Mouse (Mus musculus) embryonic fibroblast, embryonic 13.5 days (primary cell): Measurements from ENCODE around the gene Olfr524. TPM values are rescaled to one million over a fixed set of nuclear protein-coding genes. Genes with fewer than 3 reads are reported as not detected.

Experiments
- H3K27ac ChIP-seq: 2 replicates; pipeline ENCODE4 v1.5.1; 2012; ENCODE audit warnings: low read length, control low read depth, inconsistent platforms; ENCODE audit not compliant: insufficient read depth
- H3K4me1 ChIP-seq: 2 replicates; pipeline ENCODE4 v1.6.1; 2011; ENCODE audit warnings: low read length; ENCODE audit not compliant: control insufficient read depth, insufficient read depth
- H3K4me3 ChIP-seq: 2 replicates; pipeline ENCODE4 v1.5.1; 2011; ENCODE audit warnings: mild to moderate bottlenecking, control low read depth, low read length; ENCODE audit not compliant: insufficient read depth
- CTCF ChIP-seq: IDR thresholded peaks from 2 replicates; pipeline ENCODE4 v1.5.1; 2011; ENCODE audit warnings: mild to moderate bottlenecking, control low read depth, low read length, moderate library complexity, borderline replicate concordance; ENCODE audit not compliant: insufficient read depth
- POLR2A ChIP-seq: IDR thresholded peaks from 2 replicates; pipeline ENCODE4 v1.6.1; 2011; ENCODE audit warnings: low read depth, mild to moderate bottlenecking, control low read depth, low read length, moderate library complexity
- polyA plus RNA-seq: library from polyadenylated mRNA; stranded (reverse); fragments of >200 nt; gene quantifications from 2 replicates; pipeline ENCODE4 v1.2.4, GENCODE M21; 2011; ENCODE audit warnings: low read depth; ENCODE audit not compliant: missing spikeins, insufficient read length

Gene Olfr524
- polyA plus RNA-seq, 1 experiment = not detected

GRCm38 (mm10) chr7:140208677-140209076, 2.9 kb upstream of the Olfr524 start:
- no peak for TF ChIP-seq POLR2A
- TF ChIP-seq CTCF = no peak
- Histone ChIP-seq H3K4me1 (no peaks in the 10 kb centered on the region), H3K27ac (no peak overlapping the region), H3K4me3 (no peak overlapping the region)

GRCm38 (mm10) chr7:140208153-140208552, 2.4 kb upstream of the Olfr524 start:
- Histone ChIP-seq H3K27ac (no peak overlapping the region), H3K4me3 (no peak overlapping the region), H3K4me1 (no peaks in the 10 kb centered on the region)
- no peak for TF ChIP-seq CTCF
- TF ChIP-seq POLR2A = no peak

GRCm38 (mm10) chr7:140206904-140207303, 1.1 kb upstream of the Olfr524 start:
- no peak for TF ChIP-seq CTCF
- no peak for TF ChIP-seq POLR2A
- no peak overlapping the region for H3K4me3 ChIP-seq

DNA sequence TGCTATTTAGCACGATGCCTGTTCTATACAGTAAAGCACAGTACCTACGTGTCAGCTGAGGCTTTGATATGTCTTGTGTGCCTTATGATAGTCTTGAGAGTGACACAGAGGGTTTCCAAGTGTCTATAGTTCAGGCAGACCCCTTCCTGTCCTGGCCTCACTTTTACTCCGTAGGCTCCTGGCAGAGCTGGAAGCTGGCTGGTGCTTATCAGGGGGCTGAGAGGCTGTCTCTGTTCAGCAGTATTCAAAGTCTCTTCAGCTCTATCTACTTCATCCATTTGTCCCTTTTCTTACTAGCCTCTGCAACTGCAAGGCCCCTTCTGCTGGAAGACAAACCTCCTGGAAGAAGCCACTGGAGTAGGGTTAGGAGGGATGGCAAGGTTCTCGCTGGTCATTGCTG, 4.7 kb downstream of the Olfr524 start:
- Histone ChIP-seq H3K4me1 (no peaks in the 10 kb centered on the region), H3K4me3 (no peak overlapping the region), H3K27ac (no peak overlapping the region)
- TF ChIP-seq POLR2A = no peak

More at GRCm38 (mm10) chr7:140206904-140207303, 1.1 kb upstream of the Olfr524 start:
- Histone ChIP-seq H3K4me1 (no peaks in the 10 kb centered on the region), H3K27ac (no peak overlapping the region)

DNA sequence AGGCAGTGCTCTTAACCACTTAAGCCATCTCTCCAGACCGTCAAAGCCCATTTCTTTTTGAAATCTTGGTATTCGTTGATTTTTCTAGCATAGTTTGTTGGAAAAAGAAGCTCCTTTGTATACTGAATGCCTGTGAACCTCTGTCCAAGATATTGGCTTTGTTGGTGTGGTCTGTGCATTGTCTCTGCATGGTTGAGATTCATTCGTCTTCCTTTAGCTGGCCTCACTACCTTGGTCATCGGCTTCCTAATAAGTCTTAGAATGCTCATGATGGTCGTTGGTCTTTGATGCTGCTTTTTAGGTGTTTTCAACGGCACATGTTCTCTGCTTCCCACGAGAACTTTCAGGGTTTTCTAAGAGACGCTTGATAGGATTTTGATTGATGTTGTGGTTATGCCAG, 9.8 kb downstream of the Olfr524 start:
- H3K27ac ChIP-seq = no peak overlapping the region
- no peak overlapping the region for H3K4me3 ChIP-seq
- no peak for TF ChIP-seq POLR2A
- TF ChIP-seq CTCF = no peak
- H3K4me1 ChIP-seq = no peaks in the 10 kb centered on the region

- Histone ChIP-seq H3K4me3 (no peak overlapping the region), H3K4me1 (no peaks in the 10 kb centered on the region), H3K27ac (no peak overlapping the region)
- no peak for TF ChIP-seq CTCF
- no peak for TF ChIP-seq POLR2A
Measured at GRCm38 (mm10) chr7:140194031-140194430, 11.7 kb downstream of the Olfr524 start.

DNA sequence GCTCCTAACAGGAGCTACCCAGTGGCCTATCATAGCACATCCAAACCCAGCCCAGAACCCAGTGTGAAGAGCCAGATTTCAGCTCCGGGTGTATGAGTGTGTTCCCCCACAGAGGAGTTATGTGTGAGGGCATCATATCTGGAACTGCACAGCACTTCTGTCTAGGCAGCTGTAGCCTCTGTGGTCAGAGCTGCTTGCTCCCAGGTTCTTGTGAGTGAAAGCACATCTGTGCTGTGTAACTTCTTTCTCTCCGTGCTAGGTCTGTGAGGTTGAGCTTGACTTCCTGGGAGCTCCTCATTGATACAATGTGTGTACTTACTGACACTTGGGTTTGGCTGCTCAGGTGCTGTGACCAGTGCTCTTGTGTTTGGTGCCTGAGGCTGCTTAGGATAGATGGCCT, 12.9 kb downstream of the Olfr524 start:
- Histone ChIP-seq H3K27ac (no peak overlapping the region), H3K4me1 (no peaks in the 10 kb centered on the region), H3K4me3 (no peak overlapping the region)
- no peak for TF ChIP-seq POLR2A
- no peak for TF ChIP-seq CTCF

- Histone ChIP-seq H3K27ac (no peak overlapping the region), H3K4me3 (no peak overlapping the region), H3K4me1 (no peaks in the 10 kb centered on the region)
- no peak for TF ChIP-seq POLR2A
- no peak for TF ChIP-seq CTCF
Measured at GRCm38 (mm10) chr7:140192445-140192844, 13.3 kb downstream of the Olfr524 start.

- H3K4me1 ChIP-seq = no peaks in the 10 kb centered on the region
- H3K27ac ChIP-seq = no peak overlapping the region
- no peak for TF ChIP-seq CTCF
- H3K4me3 ChIP-seq = no peak overlapping the region
Measured at GRCm38 (mm10) chr7:140190435-140190834, 15.3 kb downstream of the Olfr524 start.

DNA sequence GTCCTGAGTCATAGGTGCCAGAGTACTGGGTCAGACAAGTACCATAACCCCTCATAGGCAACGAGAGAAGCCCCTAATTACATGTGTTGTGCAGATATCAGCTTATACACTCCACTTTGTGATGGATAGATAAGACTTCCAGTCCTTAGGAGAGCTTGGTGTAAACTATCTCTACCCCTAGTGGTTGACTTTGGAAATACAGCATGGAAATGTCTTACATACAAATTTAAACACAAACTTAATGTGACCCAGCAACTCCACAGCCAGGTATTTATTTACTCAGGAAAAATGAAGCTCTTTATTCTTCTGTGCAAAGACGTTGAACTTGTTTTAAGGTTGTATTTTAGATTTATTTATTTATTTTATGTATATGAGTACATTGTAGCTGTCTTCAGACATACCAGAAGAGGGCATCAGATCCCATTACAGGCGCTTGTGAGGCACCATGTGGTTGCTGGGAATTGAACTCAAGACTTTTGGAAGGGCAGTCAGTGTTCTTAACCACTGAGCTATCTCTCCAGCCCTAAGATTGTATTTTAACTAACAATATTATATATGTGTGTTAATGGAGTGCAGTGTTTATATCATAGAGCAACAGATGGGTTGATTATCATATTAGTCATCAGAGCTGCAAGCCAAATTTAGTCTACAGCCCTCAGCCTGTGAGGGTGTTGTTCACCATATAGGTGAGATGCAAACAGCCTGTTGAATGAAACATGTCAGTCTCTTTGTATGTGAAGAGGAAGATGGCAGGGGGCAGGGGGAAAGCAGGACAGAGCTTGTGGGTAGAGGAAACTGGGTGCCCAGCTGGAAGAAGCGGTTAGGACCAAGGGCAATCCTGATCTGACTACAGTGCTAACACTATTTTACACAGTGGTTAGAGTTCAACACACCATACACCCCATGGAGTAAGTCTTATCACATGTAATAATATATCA, 17.1 kb downstream of the Olfr524 start:
- Histone ChIP-seq H3K27ac (no peak overlapping the region), H3K4me3 (no peak overlapping the region), H3K4me1 (no peaks in the 10 kb centered on the region)
- TF ChIP-seq CTCF (no peak), POLR2A (no peak)
